Mouse (Mus musculus): ENCODE data around the gene Rps27rt. TPM values are rescaled to one million over a fixed set of nuclear protein-coding genes. Genes with fewer than 3 reads are reported as not detected.

Rps27rt gene
- polyA plus RNA-seq, 1 experiment from 2014 or later: 297 TPM

- H3K36me3 ChIP-seq (ENCODE audit: control insufficient read depth, insufficient read depth, low read length): no peaks in the 10 kb centered on the region
- peak; percentile 79 for ATAC-seq (replicated peaks; ENCODE audit: insufficient number of reproducible peaks, low FRiP score, low TSS enrichment)
- H3K9ac ChIP-seq (ENCODE audit: low read depth, low read length): no peak overlapping the region
- H3K4me2 ChIP-seq: no peak overlapping the region
- no peaks in the 10 kb centered on the region for H3K9me3 ChIP-seq (replicated peaks; ENCODE audit: control insufficient read depth, low read length)
- no peaks in the 10 kb centered on the region for H3K4me1 ChIP-seq (ENCODE audit: control insufficient read depth, insufficient read depth, low read length)
- peak overlapping the region; percentile 55 for H3K27ac ChIP-seq (ENCODE audit: low read depth, low read length)
- WGBS (ENCODE audit: insufficient replicate concordance): 48% methylated on average over 5 of the region's 5 CpGs
- no peak overlapping the region for H3K4me3 ChIP-seq (ENCODE audit: low read depth, low read length)
- no peaks in the 10 kb centered on the region for H3K27me3 ChIP-seq (ENCODE audit: control insufficient read depth, insufficient read depth, low read length)
Measured at GRCm38 (mm10) chr9:114948395-114948794, 34.1 kb downstream of the Rps27rt start.

DNA sequence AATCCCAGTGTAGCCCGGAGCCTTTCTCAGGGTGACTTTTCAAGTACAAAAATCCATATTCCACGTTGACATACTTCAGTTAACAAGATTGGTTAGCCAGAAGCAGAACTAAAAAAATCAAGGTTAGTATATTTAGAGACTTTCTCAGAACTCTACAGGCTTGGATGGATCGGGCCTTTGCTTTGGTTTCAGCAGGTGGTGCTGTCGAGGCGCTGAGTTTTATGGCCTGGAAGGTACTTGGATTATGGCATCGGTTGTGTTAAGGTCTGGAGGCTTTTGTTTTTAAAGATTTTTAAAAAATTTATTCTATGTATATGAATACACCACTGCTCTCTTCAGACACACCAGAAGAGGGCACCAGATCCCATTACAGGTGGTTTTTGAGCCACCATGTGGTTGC lies 37.0 kb downstream of the Rps27rt start:
- Histone ChIP-seq H3K4me1 (ENCODE audit: control insufficient read depth, insufficient read depth, low read length) (no peaks in the 10 kb centered on the region), H3K4me2 (no peak overlapping the region), H3K27ac (ENCODE audit: low read depth, low read length) (no peak overlapping the region), H3K36me3 (ENCODE audit: control insufficient read depth, insufficient read depth, low read length) (no peaks in the 10 kb centered on the region), H3K9ac (ENCODE audit: low read depth, low read length) (no peak overlapping the region), H3K4me3 (ENCODE audit: low read depth, low read length) (no peak overlapping the region), H3K27me3 (ENCODE audit: control insufficient read depth, insufficient read depth, low read length) (no peaks in the 10 kb centered on the region), H3K9me3 (replicated peaks; ENCODE audit: control insufficient read depth, low read length) (no peaks in the 10 kb centered on the region)
- no peak for ATAC-seq (replicated peaks; ENCODE audit: insufficient number of reproducible peaks, low FRiP score, low TSS enrichment)
- 79% methylated on average over 6 of the region's 6 CpGs for WGBS (ENCODE audit: insufficient replicate concordance)

GRCm38 (mm10) chr9:114944642-114945041 lies 37.9 kb downstream of the Rps27rt start:
- Histone ChIP-seq H3K9me3 (replicated peaks; ENCODE audit: control insufficient read depth, low read length) (no peaks in the 10 kb centered on the region), H3K4me2 (no peak overlapping the region), H3K36me3 (ENCODE audit: control insufficient read depth, insufficient read depth, low read length) (no peaks in the 10 kb centered on the region), H3K4me3 (ENCODE audit: low read depth, low read length) (no peak overlapping the region), H3K27ac (ENCODE audit: low read depth, low read length) (no peak overlapping the region), H3K4me1 (ENCODE audit: control insufficient read depth, insufficient read depth, low read length) (no peaks in the 10 kb centered on the region), H3K27me3 (ENCODE audit: control insufficient read depth, insufficient read depth, low read length) (no peaks in the 10 kb centered on the region), H3K9ac (ENCODE audit: low read depth, low read length) (no peak overlapping the region)
- 77% methylated on average over 3 of the region's 3 CpGs for WGBS (ENCODE audit: insufficient replicate concordance)
- ATAC-seq (replicated peaks; ENCODE audit: insufficient number of reproducible peaks, low FRiP score, low TSS enrichment): no peak

- Histone ChIP-seq H3K27ac (ENCODE audit: low read depth, low read length) (no peak overlapping the region), H3K9me3 (replicated peaks; ENCODE audit: control insufficient read depth, low read length) (no peaks in the 10 kb centered on the region), H3K27me3 (ENCODE audit: control insufficient read depth, insufficient read depth, low read length) (no peaks in the 10 kb centered on the region), H3K36me3 (ENCODE audit: control insufficient read depth, insufficient read depth, low read length) (no peaks in the 10 kb centered on the region), H3K9ac (ENCODE audit: low read depth, low read length) (no peak overlapping the region), H3K4me2 (no peak overlapping the region), H3K4me1 (ENCODE audit: control insufficient read depth, insufficient read depth, low read length) (peaks cover 4% of the 10 kb centered on the region; the same call in 1 of the 2 replicates), H3K4me3 (ENCODE audit: low read depth, low read length) (no peak overlapping the region)
- ATAC-seq (replicated peaks; ENCODE audit: insufficient number of reproducible peaks, low FRiP score, low TSS enrichment): no peak
- WGBS (ENCODE audit: insufficient replicate concordance): 69% methylated on average over 2 of the region's 2 CpGs
Measured at GRCm38 (mm10) chr9:114936687-114937086, 45.9 kb downstream of the Rps27rt start.

DNA sequence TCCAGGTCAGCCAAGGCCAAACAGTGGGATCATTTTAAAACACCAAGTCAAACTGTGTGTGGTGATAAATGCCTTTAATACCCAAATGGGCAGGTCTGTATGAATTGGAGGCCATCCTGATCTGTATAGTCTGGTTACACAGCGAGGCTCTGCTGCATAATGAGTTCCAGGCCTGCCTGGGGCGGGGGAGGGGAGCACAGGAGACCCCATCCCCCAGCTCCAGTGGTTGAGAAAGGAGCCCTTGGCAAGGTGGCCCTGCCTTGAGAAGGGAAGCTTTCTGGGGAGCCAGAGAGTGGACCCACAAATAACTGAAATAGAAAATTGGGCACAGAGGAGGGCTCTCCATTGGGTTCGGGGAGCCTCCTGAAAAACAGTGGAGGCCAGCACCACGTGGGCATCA lies 47.2 kb downstream of the Rps27rt start:
- H3K27me3 ChIP-seq (ENCODE audit: control insufficient read depth, insufficient read depth, low read length): no peaks in the 10 kb centered on the region
- H3K36me3 ChIP-seq (ENCODE audit: control insufficient read depth, insufficient read depth, low read length): no peaks in the 10 kb centered on the region

GRCm38 (mm10) chr9:114934231-114934630 lies 48.3 kb downstream of the Rps27rt start:
- H3K9ac ChIP-seq (ENCODE audit: low read depth, low read length): 0 out of 2 replicates have a peak overlapping the region, but pooled peaks have one; percentile 22
- H3K9me3 ChIP-seq (replicated peaks; ENCODE audit: control insufficient read depth, low read length): no peaks in the 10 kb centered on the region
- WGBS (ENCODE audit: insufficient replicate concordance): 61% methylated on average over 11 of the region's 11 CpGs

More for the DNA sequence above, 47.2 kb downstream of the Rps27rt start:
- Histone ChIP-seq H3K4me1 (ENCODE audit: control insufficient read depth, insufficient read depth, low read length) (peaks cover 4% of the 10 kb centered on the region; the same call in 1 of the 2 replicates), H3K9me3 (replicated peaks; ENCODE audit: control insufficient read depth, low read length) (no peaks in the 10 kb centered on the region), H3K4me2 (no peak overlapping the region), H3K9ac (ENCODE audit: low read depth, low read length) (no peak overlapping the region), H3K27ac (ENCODE audit: low read depth, low read length) (no peak overlapping the region), H3K4me3 (ENCODE audit: low read depth, low read length) (no peak overlapping the region)
- ATAC-seq (replicated peaks; ENCODE audit: insufficient number of reproducible peaks, low FRiP score, low TSS enrichment): no peak
- 81% methylated on average over 4 of the region's 4 CpGs for WGBS (ENCODE audit: insufficient replicate concordance)

DNA sequence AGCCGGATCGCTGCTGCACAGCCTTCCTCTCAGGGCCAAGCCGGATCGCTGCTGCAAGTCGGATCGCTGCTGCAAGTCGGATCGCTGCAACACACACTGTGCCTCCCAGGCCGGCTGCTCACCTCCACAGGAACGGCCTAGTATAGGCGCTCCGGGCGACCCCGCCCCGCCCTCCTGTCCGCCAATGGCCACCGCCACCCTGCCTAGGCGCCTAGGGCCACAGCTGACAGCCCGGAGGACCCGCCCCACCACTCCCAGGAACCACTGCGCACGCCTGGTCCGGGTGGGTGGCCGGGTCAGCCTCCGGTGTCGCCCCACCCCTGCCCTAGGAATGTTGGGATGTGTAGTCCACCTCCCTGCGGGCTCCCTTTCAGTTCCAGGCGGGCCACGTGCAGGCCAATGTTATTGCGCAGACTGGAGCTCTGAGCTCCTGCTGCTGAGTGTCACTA lies 48.8 kb downstream of the Rps27rt start, which contains the start of gene Gpd1l:
Gpd1l (minus strand) TSS at position 265 of the 449 bp plus-strand sequence.
- peaks cover 4% of the 10 kb centered on the region; the same call in 1 of the 2 replicates for H3K4me1 ChIP-seq (ENCODE audit: control insufficient read depth, insufficient read depth, low read length)
- no peaks in the 10 kb centered on the region for H3K9me3 ChIP-seq (replicated peaks; ENCODE audit: control insufficient read depth, low read length)
- peak within 1 kb of the TSS; percentile 71 for H3K9ac ChIP-seq (ENCODE audit: low read depth, low read length)
- H3K27me3 ChIP-seq (ENCODE audit: control insufficient read depth, insufficient read depth, low read length): no peaks in the 10 kb centered on the region
- H3K4me3 ChIP-seq (ENCODE audit: low read depth, low read length): peak within 1 kb of the TSS; percentile 68
- H3K36me3 ChIP-seq (ENCODE audit: control insufficient read depth, insufficient read depth, low read length): no peaks in the 10 kb centered on the region
- peak within 1 kb of the TSS; percentile 62; the same call in 1 of the 2 replicates for H3K27ac ChIP-seq (ENCODE audit: low read depth, low read length)
- ATAC-seq (replicated peaks; ENCODE audit: insufficient number of reproducible peaks, low FRiP score, low TSS enrichment): peak; percentile 98
- H3K4me2 ChIP-seq: peak within 1 kb of the TSS; percentile 93
- WGBS (ENCODE audit: insufficient replicate concordance): under 1% methylated on average over 28 of the region's 30 CpGs

More at GRCm38 (mm10) chr9:114934231-114934630, 48.3 kb downstream of the Rps27rt start:
- Histone ChIP-seq H3K27ac (ENCODE audit: low read depth, low read length) (no peak overlapping the region), H3K4me1 (ENCODE audit: control insufficient read depth, insufficient read depth, low read length) (peaks cover 4% of the 10 kb centered on the region; the same call in 1 of the 2 replicates), H3K27me3 (ENCODE audit: control insufficient read depth, insufficient read depth, low read length) (no peaks in the 10 kb centered on the region), H3K4me2 (peak overlapping the region; percentile 93), H3K4me3 (ENCODE audit: low read depth, low read length) (peak overlapping the region; percentile 68), H3K36me3 (ENCODE audit: control insufficient read depth, insufficient read depth, low read length) (no peaks in the 10 kb centered on the region)
- no peak for ATAC-seq (replicated peaks; ENCODE audit: insufficient number of reproducible peaks, low FRiP score, low TSS enrichment)

- Histone ChIP-seq H3K27me3 (ENCODE audit: control insufficient read depth, insufficient read depth, low read length) (no peaks in the 10 kb centered on the region), H3K27ac (ENCODE audit: low read depth, low read length) (peak overlapping the region; percentile 62; the same call in 1 of the 2 replicates), H3K4me1 (ENCODE audit: control insufficient read depth, insufficient read depth, low read length) (peaks cover 4% of the 10 kb centered on the region; the same call in 1 of the 2 replicates), H3K9me3 (replicated peaks; ENCODE audit: control insufficient read depth, low read length) (no peaks in the 10 kb centered on the region), H3K4me3 (ENCODE audit: low read depth, low read length) (peak overlapping the region; percentile 68), H3K36me3 (ENCODE audit: control insufficient read depth, insufficient read depth, low read length) (no peaks in the 10 kb centered on the region), H3K4me2 (peak overlapping the region; percentile 93), H3K9ac (ENCODE audit: low read depth, low read length) (peak overlapping the region; percentile 71)
- ATAC-seq (replicated peaks; ENCODE audit: insufficient number of reproducible peaks, low FRiP score, low TSS enrichment): peak; percentile 58
- under 1% methylated on average over 50 of the region's 50 CpGs for WGBS (ENCODE audit: insufficient replicate concordance)
Measured at GRCm38 (mm10) chr9:114933037-114933722, 49.4 kb downstream of the Rps27rt start.

All from heart, embryonic 11.5 days (tissue).